ENCODE assay signal across 18 mouse cellular contexts in genomic region chr16:32153976-32154375, GRCm38 (mm10). TPM values are rescaled to one million over a fixed set of nuclear protein-coding genes. Genes with fewer than 3 reads are reported as not detected.
DNase-seq lines count a peak whose midpoint lies in the region; ATAC-seq and TF ChIP-seq lines count a peak whose summit lies in the region.
"Had no signal": no experiment of that assay in that cellular context is flagged by ENCODE, and none has a peak within 500 bp of the region (broad histone marks: within the 10 kb centered on the region; RNA-seq: fewer than 3 reads in every experiment).

No protein-coding gene starts in this region.

- intact Hi-C loops in heart, postnatal 25 days (cut with DNase I) = no loop called here

- H3K27ac ChIP-seq in heart, embryonic 14.5 days (replicated peaks in 1 of 2; ENCODE audit: control insufficient read depth in 1 of 2, insufficient read depth in 1 of 2, low read depth in 2 of 2, low read length in 2 of 2) = no peak overlapping the region
- H3K27ac ChIP-seq in kidney, postnatal 0 days = peak overlapping the region; percentile 31; the same call in 1 of the 2 replicates
- H3K27ac ChIP-seq in neural tube, embryonic 13.5 days (replicated peaks) = peak overlapping the region; percentile 46; the same call in 1 of the 2 replicates
- H3K27ac ChIP-seq: limb, embryonic 15.5 days had no signal

- H3K9ac ChIP-seq in heart, embryonic 14.5 days (ENCODE audit: low read length) = peak overlapping the region; percentile 3; the same call in 1 of the 2 replicates
- H3K9ac ChIP-seq in kidney, postnatal 0 days (ENCODE audit: low read depth, low read length) = no peak overlapping the region; the same call in 1 of the 2 replicates
- peak overlapping the region; percentile 46 for H3K9ac ChIP-seq in neural tube, embryonic 13.5 days
- H3K9ac ChIP-seq: limb, embryonic 15.5 days had no signal

- H3K36me3 ChIP-seq in heart, embryonic 14.5 days (ENCODE audit: control insufficient read depth, insufficient read depth, low read length) = no peaks in the 10 kb centered on the region
- no peaks in the 10 kb centered on the region for H3K36me3 ChIP-seq in kidney, postnatal 0 days (ENCODE audit: insufficient read depth, low read length)
- H3K36me3 ChIP-seq in neural tube, embryonic 13.5 days = no peaks in the 10 kb centered on the region
- H3K36me3 ChIP-seq: limb, embryonic 15.5 days had no signal

- ATAC-seq in heart, embryonic 14.5 days (ENCODE audit: insufficient number of reproducible peaks, insufficient read depth, low FRiP score, low read depth) = no peak
- no peak for ATAC-seq in kidney, postnatal 0 days (replicated peaks; ENCODE audit: low FRiP score, low read depth)
- ATAC-seq in neural tube, embryonic 13.5 days (ENCODE audit: low read depth) = no peak
- ATAC-seq: CD4-positive, CD25-positive, alpha-beta regulatory T cell, adult 4 months; intestine, embryonic 16.5 days had no signal

- no peaks in the 10 kb centered on the region for H3K27me3 ChIP-seq in heart, embryonic 14.5 days (ENCODE audit: control insufficient read depth, insufficient read depth, low read length)
- no peaks in the 10 kb centered on the region for H3K27me3 ChIP-seq in kidney, postnatal 0 days (ENCODE audit: insufficient read depth, low read length)
- H3K27me3 ChIP-seq in neural tube, embryonic 13.5 days = no peaks in the 10 kb centered on the region
- H3K27me3 ChIP-seq: limb, embryonic 15.5 days had no signal

- DNase-seq in heart, postnatal 25 days (ENCODE audit: low spot score) = no peak
- no peak for DNase-seq in kidney, postnatal 0 days (ENCODE audit: low spot score)
- no peak for DNase-seq in kidney, adult 8-10 months
- no peak for DNase-seq in neural tube, embryonic 10.5 days (ENCODE audit: extremely low spot score, low spot score)
- DNase-seq in thymus, postnatal 0 days (ENCODE audit: low spot score) = no peak
- DNase-seq: lung, adult 2 months; thymus, postnatal 36 days had no signal

- H3K4me1 ChIP-seq in heart, embryonic 14.5 days (ENCODE audit: control insufficient read depth in 2 of 2, insufficient read depth in 2 of 2, low read length in 2 of 2) = no peaks in the 10 kb centered on the region
- H3K4me1 ChIP-seq in kidney, postnatal 0 days (replicated peaks; ENCODE audit: insufficient read depth, low read length) = no peaks in the 10 kb centered on the region
- peaks cover 21% of the 10 kb centered on the region for H3K4me1 ChIP-seq in neural tube, embryonic 13.5 days (replicated peaks)
- H3K4me1 ChIP-seq: limb, embryonic 15.5 days had no signal

- no peak overlapping the region for H3K4me2 ChIP-seq in heart, embryonic 14.5 days (ENCODE audit: low read length)
- no peak overlapping the region for H3K4me2 ChIP-seq in kidney, postnatal 0 days (ENCODE audit: low read length)
- H3K4me2 ChIP-seq in neural tube, embryonic 13.5 days = no peak overlapping the region
- H3K4me2 ChIP-seq: limb, embryonic 15.5 days had no signal

- WGBS in heart, embryonic 14.5 days = 75% methylated on average over 1 of the region's 1 CpGs
- 84% methylated on average over 1 of the region's 1 CpGs for WGBS in kidney, postnatal 0 days
- WGBS in neural tube, embryonic 13.5 days = 75% methylated on average over 1 of the region's 1 CpGs

- no peak overlapping the region for H3K4me3 ChIP-seq in heart, embryonic 14.5 days (ENCODE audit: control insufficient read depth in 1 of 2, insufficient read depth in 1 of 2, low read depth in 1 of 2, low read length in 2 of 2)
- H3K4me3 ChIP-seq in kidney, postnatal 0 days (replicated peaks; ENCODE audit: low read depth, low read length) = no peak overlapping the region
- H3K4me3 ChIP-seq in neural tube, embryonic 13.5 days = no peak overlapping the region
- H3K4me3 ChIP-seq: limb, embryonic 15.5 days had no signal

- TF ChIP-seq CTCF in kidney, postnatal 0 days (IDR thresholded peaks at IDR 0.05; ENCODE audit: low read depth) = no peak

- no peaks in the 10 kb centered on the region for H3K9me3 ChIP-seq in heart, embryonic 14.5 days (ENCODE audit: control insufficient read depth, low read length)
- no peaks in the 10 kb centered on the region for H3K9me3 ChIP-seq in kidney, postnatal 0 days (replicated peaks; ENCODE audit: low read length)
- no peaks in the 10 kb centered on the region for H3K9me3 ChIP-seq in neural tube, embryonic 13.5 days
- H3K9me3 ChIP-seq: limb, embryonic 15.5 days had no signal

RNA-seq across cellular contexts. Expression of gene Nrros, which starts 11.4 kb away (rescaled TPM):
- polyA plus RNA-seq in heart, embryonic 14.5 days (2014; fragmentation: Nextera tagmentation; extraction: Ambion mirVana) = 7.4 and 8.7 TPM in 2 replicates
- 1 to 10 TPM; 5.3 to 5.6 TPM for total RNA-seq in heart, postnatal 25 days (2021)
- 13.9 and 15.3 TPM in 2 replicates for polyA plus RNA-seq in kidney, postnatal 0 days (2015; fragmentation: Nextera tagmentation; extraction: Ambion mirVana)
- 8.1 and 9.9 TPM in 2 replicates for polyA plus RNA-seq in neural tube, embryonic 13.5 days (2015; fragmentation: Nextera tagmentation; extraction: Ambion mirVana)
- polyA plus RNA-seq in thymus, postnatal 0 days (2015; fragmentation: Nextera tagmentation; extraction: Ambion mirVana) = 94.5 and 99.5 TPM in 2 replicates

RNA-seq across cellular contexts. Expression of gene Bex6, which starts 25.6 kb away (rescaled TPM):
- not detected in 2 replicates for polyA plus RNA-seq in heart, embryonic 14.5 days (2014; fragmentation: Nextera tagmentation; extraction: Ambion mirVana)
- not detected for total RNA-seq in heart, postnatal 25 days (2021)
- polyA plus RNA-seq in kidney, postnatal 0 days (2015; fragmentation: Nextera tagmentation; extraction: Ambion mirVana) = not detected in 2 replicates
- polyA plus RNA-seq in neural tube, embryonic 13.5 days (2015; fragmentation: Nextera tagmentation; extraction: Ambion mirVana) = not detected in 2 replicates
- 4.1 and 6.6 TPM in 2 replicates for polyA plus RNA-seq in thymus, postnatal 0 days (2015; fragmentation: Nextera tagmentation; extraction: Ambion mirVana)
- total RNA-seq: adrenal gland, adult 2 months; heart, postnatal 10 days; MEL had no signal
- polyA plus RNA-seq: adrenal gland, adult 2 months; brain, embryonic 14.5 days; CD4-positive, CD25-positive, alpha-beta regulatory T cell, adult 4 months; gonadal fat pad, adult 2 months; intestine, embryonic 16.5 days; lung, adult 2 months; neural tube, embryonic 14.5 days had no signal

RNA-seq across cellular contexts. Expression of gene Cep19, which starts 54.4 kb away (rescaled TPM):
- polyA plus RNA-seq in heart, embryonic 14.5 days (2014; fragmentation: Nextera tagmentation; extraction: Ambion mirVana) = 18.5 and 25.0 TPM in 2 replicates
- total RNA-seq in heart, postnatal 25 days (2021) = 10 to 100 TPM in 1 of 2 experiments, 1 to 10 TPM in 1; 8.9 to 10.9 TPM
- polyA plus RNA-seq in kidney, postnatal 0 days (2015; fragmentation: Nextera tagmentation; extraction: Ambion mirVana) = 45.2 and 45.6 TPM in 2 replicates
- polyA plus RNA-seq in neural tube, embryonic 13.5 days (2015; fragmentation: Nextera tagmentation; extraction: Ambion mirVana) = 48.7 and 51.2 TPM in 2 replicates
- 44.7 and 48.0 TPM in 2 replicates for polyA plus RNA-seq in thymus, postnatal 0 days (2015; fragmentation: Nextera tagmentation; extraction: Ambion mirVana)

RNA-seq across cellular contexts. Expression of gene Pigx, which starts 54.4 kb away (rescaled TPM):
- 74.4 and 91.6 TPM in 2 replicates for polyA plus RNA-seq in heart, embryonic 14.5 days (2014; fragmentation: Nextera tagmentation; extraction: Ambion mirVana)
- 10 to 100 TPM; 19.2 to 21.9 TPM for total RNA-seq in heart, postnatal 25 days (2021)
- polyA plus RNA-seq in kidney, postnatal 0 days (2015; fragmentation: Nextera tagmentation; extraction: Ambion mirVana) = 129 and 140 TPM in 2 replicates
- polyA plus RNA-seq in neural tube, embryonic 13.5 days (2015; fragmentation: Nextera tagmentation; extraction: Ambion mirVana) = 106 and 125 TPM in 2 replicates
- polyA plus RNA-seq in thymus, postnatal 0 days (2015; fragmentation: Nextera tagmentation; extraction: Ambion mirVana) = 175 and 180 TPM in 2 replicates

Comparison
In these comparisons a context has a peak if more than half of its experiments do, and no peak if none do; other contexts are left out.
1. H3K27ac ChIP-seq: peak in kidney, postnatal 0 days (single experiment) and neural tube, embryonic 13.5 days (single experiment); none in heart, embryonic 14.5 days (0 of 2).